Mouse (Mus musculus): ENCODE measurements at regions not wholly inside any gene's neighbourhood (a gene's known extent, or its start where the extent isn't known, plus 50 kb on each side); places are given as distances from the start of the nearest gene placed in this dataset.

- H3K27ac ChIP-seq (ENCODE audit: low read depth, low read length), result no peak overlapping the region
- H3K9ac ChIP-seq (ENCODE audit: low read depth, low read length), result no peak overlapping the region
- 62% methylated on average over 9 of the region's 9 CpGs for WGBS
- ATAC-seq, result no peak
- H3K9me3 ChIP-seq (ENCODE audit: control insufficient read depth, low read length), result no peaks in the 10 kb centered on the region
- no peak overlapping the region for H3K4me2 ChIP-seq (ENCODE audit: low read length)
- no peaks in the 10 kb centered on the region for H3K27me3 ChIP-seq (replicated peaks; ENCODE audit: control insufficient read depth, insufficient read depth, low read length)
- no peak overlapping the region for H3K4me3 ChIP-seq (ENCODE audit: low read length)
- no peaks in the 10 kb centered on the region for H3K36me3 ChIP-seq (ENCODE audit: control insufficient read depth, insufficient read depth, low read length)
- peaks cover 2% of the 10 kb centered on the region; the same call in 1 of the 2 replicates for H3K4me1 ChIP-seq (ENCODE audit: control insufficient read depth, insufficient read depth, low read depth, low read length)
Measured at GRCm38 (mm10) chr13:52083601-52084455, 237.3 kb downstream of the Gadd45g start.

- 34% methylated on average over 3 of the region's 3 CpGs for WGBS
- no peaks in the 10 kb centered on the region for H3K27me3 ChIP-seq (replicated peaks; ENCODE audit: control insufficient read depth, insufficient read depth, low read length)
- H3K4me3 ChIP-seq (ENCODE audit: low read length), result no peak overlapping the region
- ATAC-seq, result no peak
- no peak overlapping the region for H3K4me2 ChIP-seq (ENCODE audit: low read length)
- no peaks in the 10 kb centered on the region for H3K36me3 ChIP-seq (ENCODE audit: control insufficient read depth, insufficient read depth, low read length)
- H3K27ac ChIP-seq (ENCODE audit: low read depth, low read length), result no peak overlapping the region
- peaks cover 2% of the 10 kb centered on the region; the same call in 1 of the 2 replicates for H3K4me1 ChIP-seq (ENCODE audit: control insufficient read depth, insufficient read depth, low read depth, low read length)
- H3K9ac ChIP-seq (ENCODE audit: low read depth, low read length), result no peak overlapping the region
- no peaks in the 10 kb centered on the region for H3K9me3 ChIP-seq (ENCODE audit: control insufficient read depth, low read length)
Measured at GRCm38 (mm10) chr13:52085110-52085509, 238.6 kb downstream of the Gadd45g start.

GRCm38 (mm10) chr13:52088319-52088718, 241.8 kb downstream of the Gadd45g start:
- 46% methylated on average over 8 of the region's 8 CpGs for WGBS
- H3K36me3 ChIP-seq (ENCODE audit: control insufficient read depth, insufficient read depth, low read length), result no peaks in the 10 kb centered on the region
- H3K27me3 ChIP-seq (replicated peaks; ENCODE audit: control insufficient read depth, insufficient read depth, low read length), result no peaks in the 10 kb centered on the region
- H3K9ac ChIP-seq (ENCODE audit: low read depth, low read length), result no peak overlapping the region
- no peak overlapping the region for H3K4me3 ChIP-seq (ENCODE audit: low read length)
- no peaks in the 10 kb centered on the region for H3K9me3 ChIP-seq (ENCODE audit: control insufficient read depth, low read length)
- H3K4me1 ChIP-seq (ENCODE audit: control insufficient read depth, insufficient read depth, low read depth, low read length), result peaks cover 2% of the 10 kb centered on the region; the same call in 1 of the 2 replicates
- no peak overlapping the region for H3K4me2 ChIP-seq (ENCODE audit: low read length)
- ATAC-seq, result no peak
- no peak overlapping the region for H3K27ac ChIP-seq (ENCODE audit: low read depth, low read length)

GRCm38 (mm10) chr13:52090365-52090764, 243.9 kb downstream of the Gadd45g start:
- Histone ChIP-seq H3K9ac (ENCODE audit: low read depth, low read length) (no peak overlapping the region), H3K36me3 (ENCODE audit: control insufficient read depth, insufficient read depth, low read length) (no peaks in the 10 kb centered on the region), H3K4me2 (ENCODE audit: low read length) (no peak overlapping the region), H3K4me1 (ENCODE audit: control insufficient read depth, insufficient read depth, low read depth, low read length) (no peaks in the 10 kb centered on the region), H3K4me3 (ENCODE audit: low read length) (no peak overlapping the region), H3K27ac (ENCODE audit: low read depth, low read length) (no peak overlapping the region), H3K27me3 (replicated peaks; ENCODE audit: control insufficient read depth, insufficient read depth, low read length) (no peaks in the 10 kb centered on the region), H3K9me3 (ENCODE audit: control insufficient read depth, low read length) (no peaks in the 10 kb centered on the region)
- ATAC-seq, result no peak
- 74% methylated on average over 4 of the region's 4 CpGs for WGBS

GRCm38 (mm10) chr13:52094785-52095184, 248.3 kb downstream of the Gadd45g start:
- H3K9ac ChIP-seq (ENCODE audit: low read depth, low read length), result no peak overlapping the region
- no peak overlapping the region for H3K4me2 ChIP-seq (ENCODE audit: low read length)
- H3K27me3 ChIP-seq (replicated peaks; ENCODE audit: control insufficient read depth, insufficient read depth, low read length), result no peaks in the 10 kb centered on the region
- WGBS, result 81% methylated on average over 7 of the region's 7 CpGs
- H3K27ac ChIP-seq (ENCODE audit: low read depth, low read length), result no peak overlapping the region
- H3K9me3 ChIP-seq (ENCODE audit: control insufficient read depth, low read length), result no peaks in the 10 kb centered on the region
- H3K36me3 ChIP-seq (ENCODE audit: control insufficient read depth, insufficient read depth, low read length), result no peaks in the 10 kb centered on the region
- no peak for ATAC-seq
- H3K4me1 ChIP-seq (ENCODE audit: control insufficient read depth, insufficient read depth, low read depth, low read length), result no peaks in the 10 kb centered on the region
- H3K4me3 ChIP-seq (ENCODE audit: low read length), result no peak overlapping the region

GRCm38 (mm10) chr13:52096506-52096905, 250.0 kb downstream of the Gadd45g start:
- no peaks in the 10 kb centered on the region for H3K9me3 ChIP-seq (ENCODE audit: control insufficient read depth, low read length)
- H3K4me3 ChIP-seq (ENCODE audit: low read length), result no peak overlapping the region
- ATAC-seq, result no peak
- 85% methylated on average over 7 of the region's 7 CpGs for WGBS
- no peak overlapping the region for H3K9ac ChIP-seq (ENCODE audit: low read depth, low read length)
- no peak overlapping the region for H3K4me2 ChIP-seq (ENCODE audit: low read length)
- no peaks in the 10 kb centered on the region for H3K36me3 ChIP-seq (ENCODE audit: control insufficient read depth, insufficient read depth, low read length)
- H3K27ac ChIP-seq (ENCODE audit: low read depth, low read length), result no peak overlapping the region
- no peaks in the 10 kb centered on the region for H3K27me3 ChIP-seq (replicated peaks; ENCODE audit: control insufficient read depth, insufficient read depth, low read length)
- H3K4me1 ChIP-seq (ENCODE audit: control insufficient read depth, insufficient read depth, low read depth, low read length), result no peaks in the 10 kb centered on the region

- H3K4me1 ChIP-seq (ENCODE audit: control insufficient read depth, insufficient read depth, low read depth, low read length), result peaks cover 10% of the 10 kb centered on the region
- no peaks in the 10 kb centered on the region for H3K9me3 ChIP-seq (ENCODE audit: control insufficient read depth, low read length)
- peak; percentile 34; the same call in 1 of the 2 replicates for ATAC-seq
- no peaks in the 10 kb centered on the region for H3K36me3 ChIP-seq (ENCODE audit: control insufficient read depth, insufficient read depth, low read length)
- no peaks in the 10 kb centered on the region for H3K27me3 ChIP-seq (replicated peaks; ENCODE audit: control insufficient read depth, insufficient read depth, low read length)
- H3K27ac ChIP-seq (ENCODE audit: low read depth, low read length), result no peak overlapping the region
- no peak overlapping the region for H3K4me2 ChIP-seq (ENCODE audit: low read length)
- WGBS, result 45% methylated on average over 9 of the region's 9 CpGs
- H3K4me3 ChIP-seq (ENCODE audit: low read length), result no peak overlapping the region
- no peak overlapping the region for H3K9ac ChIP-seq (ENCODE audit: low read depth, low read length)
Measured at GRCm38 (mm10) chr13:52105989-52106642, 259.6 kb downstream of the Gadd45g start.

GRCm38 (mm10) chr13:52108349-52108921, 262.0 kb downstream of the Gadd45g start:
- Histone ChIP-seq H3K9ac (ENCODE audit: low read depth, low read length) (peak overlapping the region; percentile 32; the same call in 1 of the 2 replicates), H3K4me1 (ENCODE audit: control insufficient read depth, insufficient read depth, low read depth, low read length) (peaks cover 10% of the 10 kb centered on the region), H3K4me2 (ENCODE audit: low read length) (no peak overlapping the region), H3K27ac (ENCODE audit: low read depth, low read length) (peak overlapping the region; percentile 29; the same call in 1 of the 2 replicates), H3K27me3 (replicated peaks; ENCODE audit: control insufficient read depth, insufficient read depth, low read length) (0 out of 2 replicates have a peak, but pooled peaks cover 2% of the 10 kb centered on the region), H3K4me3 (ENCODE audit: low read length) (no peak overlapping the region), H3K9me3 (ENCODE audit: control insufficient read depth, low read length) (no peaks in the 10 kb centered on the region), H3K36me3 (ENCODE audit: control insufficient read depth, insufficient read depth, low read length) (no peaks in the 10 kb centered on the region)
- 11% methylated on average over 8 of the region's 8 CpGs for WGBS
- ATAC-seq, result peak; percentile 80

Data from hindbrain, embryonic 16.5 days (tissue).